Mouse (Mus musculus) liver, embryonic 14.5 days (tissue): ENCODE measurements at regions not wholly inside any gene's neighbourhood (a gene's known extent, or its start where the extent isn't known, plus 50 kb on each side); places are given as distances from the start of the nearest gene placed in this dataset.

Source experiments
- ATAC-seq: fragments of 200-750 bp; cut with Nextera tagmentation; 2 replicates; pipeline ENCODE4 v1.8.0; 2017; ENCODE audit warnings: moderate number of reproducible peaks, mild to moderate bottlenecking, moderate library complexity; ENCODE audit not compliant: insufficient read depth
- DNase-seq, 3 experiments: peaks; one replicate each; pipeline ENCODE4 v3.0.0-alpha.2; 2012 to 2013; ENCODE audit warnings: low read depth in 3 of 3, low spot score in 3 of 3
- H3K27ac ChIP-seq: fragments of 300-500 bp; sonication (generic); 2 replicates; pipeline ENCODE4 v1.5.1; 2014; ENCODE audit warnings: moderate library complexity, mild to moderate bottlenecking, control low read depth, inconsistent platforms
- H3K27me3 ChIP-seq: fragments of 300-500 bp; sonication (generic); 2 replicates; pipeline ENCODE4 v1.6.1; 2014; ENCODE audit warnings: mild to moderate bottlenecking, low read length, moderate library complexity; ENCODE audit not compliant: control insufficient read depth, insufficient read depth
- H3K36me3 ChIP-seq: fragments of 300-500 bp; sonication (generic); replicated peaks from 2 replicates; pipeline ENCODE4 v1.6.1; 2014; ENCODE audit warnings: low read depth; ENCODE audit not compliant: control insufficient read depth, insufficient read depth
- H3K4me1 ChIP-seq, 2 experiments: fragments of 200-500 bp in 1 of 2; fragments of 300-500 bp in 1 of 2; sonication (generic) in 1 of 2; replicated peaks; 2 replicates each; pipeline ENCODE4 v1.6.1; 2012 to 2014; ENCODE audit warnings: antibody characterized with exemption in 1 of 2, inconsistent platforms in 1 of 2, low read length in 1 of 2; ENCODE audit not compliant: control insufficient read depth in 2 of 2, insufficient read depth in 2 of 2
- H3K4me2 ChIP-seq: fragments of 300-500 bp; sonication (generic); 2 replicates; pipeline ENCODE4 v1.6.1; 2014; ENCODE audit warnings: low read depth, mild to moderate bottlenecking, control low read depth, moderate library complexity
- H3K4me3 ChIP-seq, 2 experiments: fragments of 200-500 bp in 1 of 2; fragments of 300-500 bp in 1 of 2; sonication (generic) in 1 of 2; 2 replicates each; pipeline ENCODE4 v1.5.1; 2012 to 2014; ENCODE audit warnings: low read depth in 2 of 2, low read length in 2 of 2, mild to moderate bottlenecking in 2 of 2, control low read depth in 1 of 2, inconsistent platforms in 1 of 2, moderate library complexity in 1 of 2; ENCODE audit not compliant: insufficient read depth in 1 of 2
- H3K9ac ChIP-seq: fragments of 300-500 bp; sonication (generic); replicated peaks from 2 replicates; pipeline ENCODE4 v1.6.1; 2014; ENCODE audit warnings: mild to moderate bottlenecking, control low read depth, moderate library complexity
- H3K9me3 ChIP-seq: fragments of 300-500 bp; sonication (generic); 2 replicates; pipeline ENCODE4 v1.6.1; 2016; ENCODE audit warnings: low read length, mixed read lengths; ENCODE audit not compliant: control insufficient read depth
- CTCF ChIP-seq: IDR thresholded peaks from 2 replicates; pipeline ENCODE4 v1.5.1; 2016; ENCODE audit warnings: antibody characterized with exemption, low read depth, control low read depth
- EP300 ChIP-seq: IDR thresholded peaks from 2 replicates; pipeline ENCODE4 v1.6.1; 2016; ENCODE audit warnings: antibody characterized with exemption, low read depth
- WGBS: fragments of 180-500 bp; shearing (Covaris S2); extraction: QIAGEN DNeasy Blood & Tissue Kit; methylation state at CpG from one replicate; pipeline ENCODE4 v1.1.7; 2014; ENCODE audit not compliant: insufficient replicate concordance; 5-methylcytosine and 5-hydroxymethylcytosine counted together

GRCm38 (mm10) chr3:149664624-149665023, 674.3 kb upstream of the Adgrl2 start:
- Histone ChIP-seq H3K9me3 (no peaks in the 10 kb centered on the region), H3K4me2 (no peak overlapping the region), H3K4me1 (no peaks in the 10 kb centered on the region), H3K27ac (no peak overlapping the region), H3K27me3 (no peaks in the 10 kb centered on the region), H3K36me3 (no peaks in the 10 kb centered on the region), H3K4me3 (no peak overlapping the region), H3K9ac (no peak overlapping the region)
- no peak for DNase-seq
- ATAC-seq: no peak
- TF ChIP-seq CTCF (no peak), EP300 (no peak)
- 58% methylated on average over 3 of the region's 3 CpGs for WGBS

DNA sequence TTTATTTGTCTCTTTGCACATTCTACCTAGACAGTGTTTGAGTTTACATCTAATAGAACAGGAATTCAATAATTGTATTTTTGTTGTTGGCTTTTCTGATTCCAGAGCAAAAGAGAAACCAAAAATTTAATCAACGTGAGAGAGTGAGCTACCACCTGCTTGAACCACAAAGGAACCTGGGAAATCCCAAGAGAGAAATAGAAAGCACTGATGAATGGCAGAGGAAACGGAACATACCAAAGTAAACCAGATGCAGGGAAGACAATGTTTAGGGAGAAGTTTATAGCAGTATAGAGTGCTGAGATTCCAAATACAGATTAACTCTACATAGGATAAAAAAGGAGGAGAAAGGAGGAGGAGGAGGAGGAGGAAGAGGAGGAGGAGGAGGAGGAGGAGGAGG, 648.0 kb upstream of the Adgrl2 start:
- Histone ChIP-seq H3K36me3 (no peaks in the 10 kb centered on the region), H3K4me2 (no peak overlapping the region), H3K9ac (no peak overlapping the region), H3K9me3 (no peaks in the 10 kb centered on the region), H3K4me3 (no peak overlapping the region), H3K27ac (no peak overlapping the region), H3K27me3 (no peaks in the 10 kb centered on the region), H3K4me1 (no peaks in the 10 kb centered on the region)
- no peak for TF ChIP-seq EP300
- no peak for TF ChIP-seq CTCF
- DNase-seq (no peak), ATAC-seq (no peak)
- WGBS: 37% methylated on average over 2 of the region's 2 CpGs

DNA sequence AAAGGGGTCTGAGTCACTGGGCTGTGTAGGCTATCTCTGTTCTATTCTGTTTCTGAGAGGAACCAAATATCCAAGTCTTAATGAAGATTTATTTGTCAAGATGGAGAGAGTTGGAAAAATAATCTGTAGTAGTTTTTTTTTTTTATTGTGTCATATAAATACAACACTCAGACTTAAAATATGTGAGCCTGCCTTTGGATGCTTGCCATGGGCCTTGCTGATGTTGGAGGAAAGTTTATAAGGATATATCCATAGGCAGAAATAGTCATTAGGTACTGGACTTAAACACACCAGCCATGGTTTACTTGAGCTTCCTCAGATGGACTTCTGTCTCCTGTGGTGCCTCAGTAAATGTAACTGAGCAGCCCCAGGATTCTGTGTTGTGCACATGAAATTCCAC, 635.8 kb upstream of the Adgrl2 start:
- Histone ChIP-seq H3K9me3 (no peaks in the 10 kb centered on the region), H3K9ac (no peak overlapping the region), H3K4me1 (no peaks in the 10 kb centered on the region), H3K4me3 (no peak overlapping the region), H3K36me3 (no peaks in the 10 kb centered on the region), H3K27ac (no peak overlapping the region), H3K4me2 (no peak overlapping the region), H3K27me3 (no peaks in the 10 kb centered on the region)
- no peak for TF ChIP-seq CTCF
- no peak for TF ChIP-seq EP300
- ATAC-seq (no peak), DNase-seq (no peak)

- Histone ChIP-seq H3K27me3 (no peaks in the 10 kb centered on the region), H3K4me3 (no peak overlapping the region), H3K4me2 (no peak overlapping the region), H3K9ac (no peak overlapping the region), H3K4me1 (no peaks in the 10 kb centered on the region), H3K36me3 (no peaks in the 10 kb centered on the region), H3K9me3 (no peaks in the 10 kb centered on the region), H3K27ac (no peak overlapping the region)
- DNase-seq (no peak), ATAC-seq (no peak)
- 61% methylated on average over 1 of the region's 1 CpGs for WGBS
- TF ChIP-seq EP300: no peak
- TF ChIP-seq CTCF: no peak
These were observed 635.1 kb upstream of the Adgrl2 start for GRCm38 (mm10) chr3:149625497-149625896.

DNA sequence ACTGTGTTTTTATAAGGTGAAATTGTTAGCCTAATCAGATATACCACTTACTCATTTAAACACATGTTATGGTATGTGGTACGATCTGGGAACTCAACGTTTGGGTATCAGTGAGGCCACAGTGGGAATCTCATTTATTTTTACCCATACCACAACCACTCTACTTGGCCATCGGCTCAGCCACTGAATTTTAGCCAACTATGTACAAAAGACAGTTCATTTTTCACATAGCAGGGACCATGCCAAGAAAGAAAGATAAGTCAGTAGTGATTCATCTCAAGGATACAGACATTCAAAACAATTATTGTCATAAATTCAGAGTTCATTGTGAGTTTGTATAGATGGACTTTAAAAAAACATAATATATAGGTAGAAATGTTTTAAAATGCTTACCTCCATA, 634.7 kb upstream of the Adgrl2 start:
- Histone ChIP-seq H3K4me1 (no peaks in the 10 kb centered on the region), H3K9ac (no peak overlapping the region), H3K4me2 (no peak overlapping the region), H3K36me3 (no peaks in the 10 kb centered on the region), H3K9me3 (no peaks in the 10 kb centered on the region), H3K27me3 (no peaks in the 10 kb centered on the region), H3K4me3 (no peak overlapping the region), H3K27ac (no peak overlapping the region)
- ATAC-seq (no peak), DNase-seq (no peak)
- TF ChIP-seq CTCF (no peak), EP300 (no peak)
- WGBS: 43% methylated on average over 3 of the region's 3 CpGs
